Mouse (Mus musculus): ENCODE measurements at regions not wholly inside any gene's neighbourhood (a gene's known extent, or its start where the extent isn't known, plus 50 kb on each side); places are given as distances from the start of the nearest gene placed in this dataset.

GRCm38 (mm10) chr16:92979620-92980330 lies 153.8 kb upstream of the Runx1 start:
- H3K9ac ChIP-seq, result no peak overlapping the region
- no peak overlapping the region for H3K27ac ChIP-seq
- H3K4me2 ChIP-seq (replicated peaks), result no peak overlapping the region
- no peaks in the 10 kb centered on the region for H3K9me3 ChIP-seq
- no peak overlapping the region for H3K4me3 ChIP-seq
- no peak for ATAC-seq (ENCODE audit: low FRiP score, low read depth)
- H3K4me1 ChIP-seq, result 0 out of 2 replicates have a peak, but pooled peaks cover 2% of the 10 kb centered on the region
- H3K36me3 ChIP-seq, result no peaks in the 10 kb centered on the region
- WGBS, result 37% methylated on average over 11 of the region's 11 CpGs
- H3K27me3 ChIP-seq, result peaks cover 23% of the 10 kb centered on the region

- no peak for ATAC-seq (ENCODE audit: low FRiP score, low read depth)
Measured at GRCm38 (mm10) chr16:92976097-92976496, 150.1 kb upstream of the Runx1 start.

GRCm38 (mm10) chr16:92975090-92975489 lies 149.1 kb upstream of the Runx1 start:
- 68% methylated on average over 8 of the region's 8 CpGs for WGBS
- H3K4me2 ChIP-seq (replicated peaks), result no peak overlapping the region

More at GRCm38 (mm10) chr16:92976097-92976496, 150.1 kb upstream of the Runx1 start:
- Histone ChIP-seq H3K4me1 (0 out of 2 replicates have a peak, but pooled peaks cover 2% of the 10 kb centered on the region), H3K9ac (no peak overlapping the region), H3K27me3 (peaks cover 48% of the 10 kb centered on the region), H3K4me3 (no peak overlapping the region), H3K9me3 (no peaks in the 10 kb centered on the region), H3K4me2 (replicated peaks) (no peak overlapping the region), H3K36me3 (no peaks in the 10 kb centered on the region), H3K27ac (no peak overlapping the region)
- 21% methylated on average over 8 of the region's 8 CpGs for WGBS

GRCm38 (mm10) chr16:92972681-92973080 lies 146.7 kb upstream of the Runx1 start:
- Histone ChIP-seq H3K27me3 (peaks cover 42% of the 10 kb centered on the region), H3K4me2 (replicated peaks) (no peak overlapping the region), H3K36me3 (no peaks in the 10 kb centered on the region), H3K9me3 (no peaks in the 10 kb centered on the region), H3K27ac (no peak overlapping the region), H3K4me1 (no peaks in the 10 kb centered on the region), H3K4me3 (no peak overlapping the region), H3K9ac (no peak overlapping the region)
- ATAC-seq (ENCODE audit: low FRiP score, low read depth), result no peak
- 80% methylated on average over 5 of the region's 5 CpGs for WGBS

More at GRCm38 (mm10) chr16:92975090-92975489, 149.1 kb upstream of the Runx1 start:
- Histone ChIP-seq H3K4me3 (no peak overlapping the region), H3K4me1 (0 out of 2 replicates have a peak, but pooled peaks cover 2% of the 10 kb centered on the region), H3K36me3 (no peaks in the 10 kb centered on the region), H3K9ac (no peak overlapping the region), H3K27ac (no peak overlapping the region), H3K27me3 (peaks cover 55% of the 10 kb centered on the region), H3K9me3 (no peaks in the 10 kb centered on the region)
- ATAC-seq (ENCODE audit: low FRiP score, low read depth), result no peak

GRCm38 (mm10) chr16:92971956-92972355 lies 146.0 kb upstream of the Runx1 start:
- H3K9ac ChIP-seq, result no peak overlapping the region
- H3K36me3 ChIP-seq, result no peaks in the 10 kb centered on the region
- 87% methylated on average over 3 of the region's 3 CpGs for WGBS
- ATAC-seq (ENCODE audit: low FRiP score, low read depth), result no peak
- no peaks in the 10 kb centered on the region for H3K4me1 ChIP-seq
- peaks cover 37% of the 10 kb centered on the region for H3K27me3 ChIP-seq
- H3K4me2 ChIP-seq (replicated peaks), result no peak overlapping the region
- H3K4me3 ChIP-seq, result no peak overlapping the region
- no peaks in the 10 kb centered on the region for H3K9me3 ChIP-seq
- no peak overlapping the region for H3K27ac ChIP-seq

- Histone ChIP-seq H3K9ac (no peak overlapping the region), H3K9me3 (no peaks in the 10 kb centered on the region), H3K27ac (no peak overlapping the region), H3K4me3 (no peak overlapping the region), H3K4me2 (replicated peaks) (no peak overlapping the region), H3K4me1 (peaks cover 2% of the 10 kb centered on the region; the same call in 1 of the 2 replicates), H3K36me3 (no peaks in the 10 kb centered on the region), H3K27me3 (peaks cover 34% of the 10 kb centered on the region)
- no peak for ATAC-seq (ENCODE audit: low FRiP score, low read depth)
- 94% methylated on average over 2 of the region's 2 CpGs for WGBS
Measured at GRCm38 (mm10) chr16:92970587-92970986, 144.6 kb upstream of the Runx1 start.

GRCm38 (mm10) chr16:92969036-92969435 lies 143.1 kb upstream of the Runx1 start:
- H3K4me1 ChIP-seq, result peaks cover 2% of the 10 kb centered on the region; the same call in 1 of the 2 replicates
- H3K27ac ChIP-seq, result no peak overlapping the region
- H3K27me3 ChIP-seq, result peaks cover 31% of the 10 kb centered on the region
- H3K9ac ChIP-seq, result no peak overlapping the region
- WGBS, result 80% methylated on average over 5 of the region's 5 CpGs
- H3K36me3 ChIP-seq, result no peaks in the 10 kb centered on the region
- ATAC-seq (ENCODE audit: low FRiP score, low read depth), result no peak
- H3K4me3 ChIP-seq, result no peak overlapping the region
- no peaks in the 10 kb centered on the region for H3K9me3 ChIP-seq
- H3K4me2 ChIP-seq (replicated peaks), result no peak overlapping the region

- no peak overlapping the region for H3K4me3 ChIP-seq
- 86% methylated on average over 10 of the region's 10 CpGs for WGBS
- no peak for ATAC-seq (ENCODE audit: low FRiP score, low read depth)
- H3K27me3 ChIP-seq, result peaks cover 9% of the 10 kb centered on the region; the same call in 1 of the 2 replicates
- H3K9me3 ChIP-seq, result no peaks in the 10 kb centered on the region
- no peak overlapping the region for H3K9ac ChIP-seq
- no peaks in the 10 kb centered on the region for H3K36me3 ChIP-seq
- no peak overlapping the region for H3K27ac ChIP-seq
- H3K4me1 ChIP-seq, result peaks cover 2% of the 10 kb centered on the region; the same call in 1 of the 2 replicates
- H3K4me2 ChIP-seq (replicated peaks), result no peak overlapping the region
Measured at GRCm38 (mm10) chr16:92966069-92966866, 140.3 kb upstream of the Runx1 start.

GRCm38 (mm10) chr16:92965651-92966050 lies 139.7 kb upstream of the Runx1 start:
- H3K36me3 ChIP-seq, result no peaks in the 10 kb centered on the region
- H3K4me1 ChIP-seq, result peaks cover 2% of the 10 kb centered on the region; the same call in 1 of the 2 replicates
- 76% methylated on average over 3 of the region's 3 CpGs for WGBS
- no peak overlapping the region for H3K4me3 ChIP-seq
- H3K27me3 ChIP-seq, result peaks cover 4% of the 10 kb centered on the region; the same call in 1 of the 2 replicates
- H3K9ac ChIP-seq, result no peak overlapping the region
- no peak overlapping the region for H3K27ac ChIP-seq
- ATAC-seq (ENCODE audit: low FRiP score, low read depth), result no peak
- no peaks in the 10 kb centered on the region for H3K9me3 ChIP-seq
- H3K4me2 ChIP-seq (replicated peaks), result no peak overlapping the region

GRCm38 (mm10) chr16:92963582-92963981 lies 137.6 kb upstream of the Runx1 start:
- H3K27me3 ChIP-seq, result no peaks in the 10 kb centered on the region
- no peak overlapping the region for H3K4me2 ChIP-seq (replicated peaks)
- H3K36me3 ChIP-seq, result no peaks in the 10 kb centered on the region
- no peak overlapping the region for H3K27ac ChIP-seq
- WGBS, result 85% methylated on average over 4 of the region's 4 CpGs
- no peak overlapping the region for H3K4me3 ChIP-seq
- H3K4me1 ChIP-seq, result peaks cover 2% of the 10 kb centered on the region; the same call in 1 of the 2 replicates
- no peak for ATAC-seq (ENCODE audit: low FRiP score, low read depth)
- H3K9ac ChIP-seq, result no peak overlapping the region
- no peaks in the 10 kb centered on the region for H3K9me3 ChIP-seq

GRCm38 (mm10) chr16:92961361-92961760 lies 135.4 kb upstream of the Runx1 start:
- no peak; the same call in 1 of the 2 replicates for ATAC-seq (ENCODE audit: low FRiP score, low read depth)
- no peak overlapping the region for H3K4me2 ChIP-seq (replicated peaks)
- peaks cover 2% of the 10 kb centered on the region; the same call in 1 of the 2 replicates for H3K4me1 ChIP-seq
- 85% methylated on average over 3 of the region's 3 CpGs for WGBS
- H3K36me3 ChIP-seq, result no peaks in the 10 kb centered on the region
- no peaks in the 10 kb centered on the region for H3K9me3 ChIP-seq
- no peak overlapping the region for H3K27ac ChIP-seq
- H3K4me3 ChIP-seq, result no peak overlapping the region
- no peak overlapping the region for H3K9ac ChIP-seq
- H3K27me3 ChIP-seq, result no peaks in the 10 kb centered on the region

GRCm38 (mm10) chr16:92960740-92961139 lies 134.8 kb upstream of the Runx1 start:
- 77% methylated on average over 7 of the region's 7 CpGs for WGBS
- no peaks in the 10 kb centered on the region for H3K9me3 ChIP-seq
- no peaks in the 10 kb centered on the region for H3K27me3 ChIP-seq
- no peaks in the 10 kb centered on the region for H3K36me3 ChIP-seq
- H3K4me3 ChIP-seq, result no peak overlapping the region
- no peak overlapping the region for H3K4me2 ChIP-seq (replicated peaks)
- H3K9ac ChIP-seq, result no peak overlapping the region
- H3K4me1 ChIP-seq, result peaks cover 4% of the 10 kb centered on the region
- no peak overlapping the region for H3K27ac ChIP-seq
- no peak for ATAC-seq (ENCODE audit: low FRiP score, low read depth)
